Mouse (Mus musculus): ENCODE data around the gene C1s2. TPM values are rescaled to one million over a fixed set of nuclear protein-coding genes. Genes with fewer than 3 reads are reported as not detected.
"Not testable (repeated sequence)": the region's sequence is repeated elsewhere in the genome, so short reads cannot be mapped to it uniquely, and the experiment has no call there.

The C1s2 gene
- polyA plus RNA-seq, 1 experiment from 2014 or later, result 0.05 TPM

DNA sequence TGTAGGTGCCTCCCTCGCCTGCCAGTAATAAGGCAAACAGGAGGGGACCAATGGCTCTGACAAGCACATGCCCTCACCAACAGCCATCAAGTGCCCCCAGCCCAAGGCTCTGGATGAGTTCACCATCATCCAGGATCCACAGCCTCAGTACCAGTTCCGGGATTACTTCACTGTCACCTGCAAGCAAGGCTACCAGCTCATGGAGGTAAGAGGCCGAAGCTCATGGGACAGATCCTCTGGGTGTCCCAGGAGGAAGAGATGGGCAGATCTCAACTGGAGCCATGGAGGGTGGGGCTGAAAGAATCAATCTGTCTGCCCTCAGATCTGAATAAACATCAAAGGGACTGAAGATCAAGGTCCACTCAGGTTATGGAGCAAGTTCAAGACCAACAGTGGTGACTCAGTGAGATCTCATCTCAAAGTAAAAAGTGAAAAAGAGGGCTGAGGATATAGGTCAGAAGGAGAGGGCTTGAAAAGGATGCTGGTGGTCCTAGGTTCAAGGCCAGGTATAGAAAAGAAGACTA, 60.7 kb downstream of the C1s2 start:
- H3K9me3 ChIP-seq (replicated peaks; ENCODE audit: control insufficient read depth, low read length); H3K4me1 ChIP-seq (ENCODE audit: control insufficient read depth, insufficient read depth, low read length); H3K4me2 ChIP-seq (ENCODE audit: low read depth, low read length); ATAC-seq (replicated peaks; ENCODE audit: extremely low read depth, insufficient read depth, low FRiP score); H3K4me3 ChIP-seq (ENCODE audit: low read length); H3K9ac ChIP-seq (ENCODE audit: low read length); H3K36me3 ChIP-seq (ENCODE audit: control insufficient read depth, insufficient read depth); H3K27me3 ChIP-seq (ENCODE audit: control insufficient read depth, insufficient read depth, low read length); H3K27ac ChIP-seq (ENCODE audit: low read length): not testable (repeated sequence)
- WGBS, result 82% methylated on average over 3 of the region's 3 CpGs

Other genes with a start within 250 kb of the C1s2 start
- 28.8 and 31.6 TPM in 2 replicates for gene Pex5, start 221.0 kb downstream of the C1s2 start, polyA plus RNA-seq (2015; fragmentation: Nextera tagmentation; extraction: Ambion mirVana)
- 0.87 TPM in 2 replicates for gene Clstn3, start 171.3 kb downstream of the C1s2 start, polyA plus RNA-seq (2015; fragmentation: Nextera tagmentation; extraction: Ambion mirVana)
- gene C1rl, start 143.0 kb downstream of the C1s2 start, polyA plus RNA-seq (2015; fragmentation: Nextera tagmentation; extraction: Ambion mirVana), result 0.34 and 0.42 TPM in 2 replicates
- 2.1 and 2.4 TPM in 2 replicates for gene C1ra, start 123.7 kb downstream of the C1s2 start, polyA plus RNA-seq (2015; fragmentation: Nextera tagmentation; extraction: Ambion mirVana)
- 2.2 and 3.7 TPM in 2 replicates for gene C1s1, start 93.7 kb downstream of the C1s2 start, polyA plus RNA-seq (2015; fragmentation: Nextera tagmentation; extraction: Ambion mirVana)
- gene C1rb, start 65.8 kb downstream of the C1s2 start, polyA plus RNA-seq (2015; fragmentation: Nextera tagmentation; extraction: Ambion mirVana), result not detected in 2 replicates
- 50.1 and 54.2 TPM in 2 replicates for gene Lpcat3, start 26.9 kb upstream of the C1s2 start, polyA plus RNA-seq (2015; fragmentation: Nextera tagmentation; extraction: Ambion mirVana)
- gene Emg1, start 76.1 kb upstream of the C1s2 start, polyA plus RNA-seq (2015; fragmentation: Nextera tagmentation; extraction: Ambion mirVana), result 125 and 133 TPM in 2 replicates
- gene Phb2, start 76.3 kb upstream of the C1s2 start, polyA plus RNA-seq (2015; fragmentation: Nextera tagmentation; extraction: Ambion mirVana), result 347 and 355 TPM in 2 replicates
- 14.6 and 31.3 TPM in 2 replicates for gene Ptpn6, start 102.6 kb upstream of the C1s2 start, polyA plus RNA-seq (2015; fragmentation: Nextera tagmentation; extraction: Ambion mirVana)
- 429 and 447 TPM in 2 replicates for gene Grcc10, start 105.3 kb upstream of the C1s2 start, polyA plus RNA-seq (2015; fragmentation: Nextera tagmentation; extraction: Ambion mirVana)
- not detected in 2 replicates for gene Gm45234, start 119.9 kb upstream of the C1s2 start, polyA plus RNA-seq (2015; fragmentation: Nextera tagmentation; extraction: Ambion mirVana)
- 9.4 and 10.4 TPM in 2 replicates for gene Atn1, start 120.4 kb upstream of the C1s2 start, polyA plus RNA-seq (2015; fragmentation: Nextera tagmentation; extraction: Ambion mirVana)
- 3.7 and 4.3 TPM in 2 replicates for gene Eno2, start 133.6 kb upstream of the C1s2 start, polyA plus RNA-seq (2015; fragmentation: Nextera tagmentation; extraction: Ambion mirVana)
- gene Lrrc23, start 143.6 kb upstream of the C1s2 start, polyA plus RNA-seq (2015; fragmentation: Nextera tagmentation; extraction: Ambion mirVana), result 2.5 and 5.7 TPM in 2 replicates
- 7.4 and 9.2 TPM in 2 replicates for gene Spsb2, start 172.6 kb upstream of the C1s2 start, polyA plus RNA-seq (2015; fragmentation: Nextera tagmentation; extraction: Ambion mirVana)
- gene Tpi1, start 178.2 kb upstream of the C1s2 start, polyA plus RNA-seq (2015; fragmentation: Nextera tagmentation; extraction: Ambion mirVana), result 1,525 and 1,576 TPM in 2 replicates
- 104 and 112 TPM in 2 replicates for gene Usp5, start 193.4 kb upstream of the C1s2 start, polyA plus RNA-seq (2015; fragmentation: Nextera tagmentation; extraction: Ambion mirVana)
- gene Cdca3, start 193.5 kb upstream of the C1s2 start, polyA plus RNA-seq (2015; fragmentation: Nextera tagmentation; extraction: Ambion mirVana), result 126 and 136 TPM in 2 replicates
- 3.8 and 4.2 TPM in 2 replicates for gene Gnb3, start 204.2 kb upstream of the C1s2 start, polyA plus RNA-seq (2015; fragmentation: Nextera tagmentation; extraction: Ambion mirVana)
- gene P3h3, start 221.7 kb upstream of the C1s2 start, polyA plus RNA-seq (2015; fragmentation: Nextera tagmentation; extraction: Ambion mirVana), result 12.3 and 15.2 TPM in 2 replicates
- gene Gpr162, start 227.9 kb upstream of the C1s2 start, polyA plus RNA-seq (2015; fragmentation: Nextera tagmentation; extraction: Ambion mirVana), result 2.4 and 2.7 TPM in 2 replicates